Mouse (Mus musculus) right cerebral cortex, adult 2 months (tissue): Measurements from ENCODE around the gene Atad1.
"Not testable (repeated sequence)": the region's sequence is repeated elsewhere in the genome, so short reads cannot be mapped to it uniquely, and the experiment has no call there.

Source experiments
- DNase-seq, 2 experiments: peaks; one replicate each; pipeline ENCODE4 v3.0.0; 2021 to 2022; ENCODE audit warnings: low spot score in 2 of 2

Gene Atad1

GRCm38 (mm10) chr19:32749425-32749824 is 9.8 kb upstream of the Atad1 start:
- peak; percentile 52 to 53 for DNase-seq

GRCm38 (mm10) chr19:32740641-32741345 is 1.2 kb upstream of the Atad1 start:
- DNase-seq: no peak

- DNase-seq: no peak
Observed at GRCm38 (mm10) chr19:32737844-32738243, 1.7 kb downstream of the Atad1 start.

GRCm38 (mm10) chr19:32732922-32733321 is 6.7 kb downstream of the Atad1 start:
- DNase-seq: no peak

GRCm38 (mm10) chr19:32729785-32730184 is 9.8 kb downstream of the Atad1 start:
- no peak for DNase-seq

- no peak for DNase-seq
Observed at GRCm38 (mm10) chr19:32726451-32727325, 12.9 kb downstream of the Atad1 start.

- no peak for DNase-seq
Observed at GRCm38 (mm10) chr19:32723817-32724216, 15.8 kb downstream of the Atad1 start.

GRCm38 (mm10) chr19:32720319-32720718 is 19.3 kb downstream of the Atad1 start:
- no peak for DNase-seq

GRCm38 (mm10) chr19:32717590-32717989 is 22.0 kb downstream of the Atad1 start:
- no peak for DNase-seq

GRCm38 (mm10) chr19:32715681-32716080 is 23.9 kb downstream of the Atad1 start:
- no peak for DNase-seq

- peak; percentile 78 to 82 for DNase-seq
Observed at GRCm38 (mm10) chr19:32715201-32715600, 24.4 kb downstream of the Atad1 start.

GRCm38 (mm10) chr19:32713471-32713870 is 26.1 kb downstream of the Atad1 start:
- DNase-seq: no peak

- DNase-seq: peak; percentile 76 to 77
Observed at GRCm38 (mm10) chr19:32712588-32713042, 27.0 kb downstream of the Atad1 start.

GRCm38 (mm10) chr19:32711761-32712541 is 27.6 kb downstream of the Atad1 start:
- DNase-seq: peak; percentile 89 to 93

- no peak for DNase-seq
Observed at GRCm38 (mm10) chr19:32710288-32710687, 29.3 kb downstream of the Atad1 start.

- DNase-seq: no peak
Observed at GRCm38 (mm10) chr19:32708996-32709395, 30.6 kb downstream of the Atad1 start.

- no peak for DNase-seq
Observed at GRCm38 (mm10) chr19:32702191-32702590, 37.4 kb downstream of the Atad1 start.

GRCm38 (mm10) chr19:32696674-32697073 is 42.9 kb downstream of the Atad1 start:
- DNase-seq: no peak

- no peak for DNase-seq
Observed at GRCm38 (mm10) chr19:32689724-32690123, 49.9 kb downstream of the Atad1 start.

- DNase-seq: not testable (repeated sequence)
Observed at GRCm38 (mm10) chr19:32688227-32688626, 51.4 kb downstream of the Atad1 start.

- DNase-seq: peak; percentile 38
Observed at GRCm38 (mm10) chr19:32687721-32688120, 51.9 kb downstream of the Atad1 start.

- no peak for DNase-seq
Observed at GRCm38 (mm10) chr19:32683081-32683480, 56.5 kb downstream of the Atad1 start.
